Mouse (Mus musculus) right cerebral cortex, postnatal 10 days (tissue): ENCODE measurements at regions not wholly inside any gene's neighbourhood (a gene's known extent, or its start where the extent isn't known, plus 50 kb on each side); places are given as distances from the start of the nearest gene placed in this dataset.
"Not testable (repeated sequence)": the region's sequence is repeated elsewhere in the genome, so short reads cannot be mapped to it uniquely, and the experiment has no call there.

ENCODE experiments used
- DNase-seq, 2 experiments: peaks; one replicate each; pipeline ENCODE4 v3.0.0; 2021; ENCODE audit warnings: low spot score in 2 of 2

- DNase-seq: peak in 1 of 2 experiments; percentile 15
Measured at GRCm38 (mm10) chr12:21680026-21680425, 262.6 kb upstream of the Ywhaq start.

- DNase-seq: not testable (repeated sequence)
Measured at GRCm38 (mm10) chr12:21649381-21649780, 231.9 kb upstream of the Ywhaq start.

DNA sequence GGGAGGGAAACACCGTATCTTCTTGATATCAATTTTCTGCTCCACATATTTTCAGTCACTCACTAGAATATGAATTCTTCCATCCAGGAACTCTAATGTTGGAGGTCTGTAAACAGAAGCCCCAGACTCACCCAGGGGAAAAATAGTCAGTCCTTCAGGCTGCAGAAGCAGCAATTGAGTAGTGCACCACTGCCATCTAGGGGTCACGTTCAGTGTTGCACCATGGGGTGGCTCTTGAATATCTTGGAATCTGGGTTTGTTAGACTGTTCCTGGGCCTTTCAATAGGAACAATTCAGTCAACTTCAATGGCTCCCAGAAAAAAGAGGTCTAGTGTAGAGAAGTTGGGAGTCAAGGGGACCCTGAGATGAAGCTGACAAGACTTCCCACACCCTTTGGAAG, 196.3 kb upstream of the Ywhaq start:
- peak; percentile 44 to 68 for DNase-seq

DNA sequence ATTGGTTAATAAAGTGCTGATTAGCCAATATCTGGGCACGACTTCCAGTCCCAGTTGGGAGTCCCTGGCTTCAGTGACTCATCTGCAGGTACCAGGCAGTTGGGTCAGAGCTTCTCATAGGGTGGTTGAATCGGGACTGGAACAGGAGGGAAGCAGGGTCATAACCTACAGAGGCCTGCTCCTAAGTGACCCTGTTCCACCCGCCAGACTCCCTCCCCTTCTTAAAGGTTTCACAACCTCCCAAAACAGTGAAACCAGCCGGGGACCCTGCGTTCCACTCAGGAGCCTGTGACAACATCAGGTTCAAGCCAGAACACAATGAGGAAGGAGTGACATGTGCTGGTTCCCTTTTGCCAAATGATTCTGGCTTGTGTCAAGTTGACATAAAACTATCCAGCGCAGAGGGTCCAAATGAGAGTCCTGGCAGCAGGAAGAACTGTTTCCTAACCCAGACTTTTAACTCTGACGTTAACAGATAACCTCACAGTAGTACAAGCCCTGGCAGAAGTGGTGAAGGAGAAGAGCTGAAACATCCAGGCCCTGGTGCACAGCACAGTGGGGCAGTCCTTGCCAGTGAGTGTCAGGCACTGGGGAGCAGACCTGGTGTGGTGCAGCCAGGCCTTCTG, 151.1 kb upstream of the Ywhaq start:
- DNase-seq: no peak

- DNase-seq: not testable (repeated sequence)
Measured at GRCm38 (mm10) chr12:21543962-21544361, 126.5 kb upstream of the Ywhaq start.

DNA sequence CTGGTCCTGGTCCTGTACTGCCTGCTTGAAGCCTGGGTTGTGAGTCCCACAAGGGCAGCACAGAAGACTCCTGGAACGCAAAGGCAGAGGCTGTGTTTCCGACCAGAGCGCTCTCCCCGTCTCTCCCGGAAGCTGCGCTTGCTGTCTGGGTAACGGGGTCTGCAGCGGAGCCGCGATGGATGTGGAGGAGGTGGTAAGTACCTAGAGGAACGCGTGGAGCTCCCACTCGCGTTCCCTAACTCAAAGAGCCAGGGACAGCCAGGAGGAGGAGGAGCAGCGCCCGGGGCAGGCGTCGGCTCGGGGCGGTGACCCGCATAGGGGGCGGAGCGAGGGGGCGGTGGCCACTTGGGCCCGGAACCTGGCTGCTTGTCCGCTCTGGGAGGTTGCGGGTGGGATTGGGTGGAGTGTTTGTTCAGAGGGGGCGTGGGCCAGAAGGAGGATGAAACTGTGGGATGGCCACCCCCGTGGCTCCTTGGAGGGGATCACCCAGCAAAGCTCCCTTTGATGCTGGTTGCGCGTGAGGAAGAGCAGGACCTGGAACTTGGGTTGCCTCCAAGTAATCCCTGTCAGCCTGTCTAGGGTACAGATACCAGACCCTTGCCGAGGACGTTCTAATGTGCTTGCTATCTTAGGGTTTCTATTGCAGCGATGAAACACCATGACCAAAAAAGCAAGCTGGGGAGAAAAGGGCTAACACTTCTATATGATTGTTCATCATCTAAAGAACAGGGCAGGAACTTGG, 125.9 kb upstream of the Ywhaq start:
- peak; percentile 73 to 75 for DNase-seq

DNA sequence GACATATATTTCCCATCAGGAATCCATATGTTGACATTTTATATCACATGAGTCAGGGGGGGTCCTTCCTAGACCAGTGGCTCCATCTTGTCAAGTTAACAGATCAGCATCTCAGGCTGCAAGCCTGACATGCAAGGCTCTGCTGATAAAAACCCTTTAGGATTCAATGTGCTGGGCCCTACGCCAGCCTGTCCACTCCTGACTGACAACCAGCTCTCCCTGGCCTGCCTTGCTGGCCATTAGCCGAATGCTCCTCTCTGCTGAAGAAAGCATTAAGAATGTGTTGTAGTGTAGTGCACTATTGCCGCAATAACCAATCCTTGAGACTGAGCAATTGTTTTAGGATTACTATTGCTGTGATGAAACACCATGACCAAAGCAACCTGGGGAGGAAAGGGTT, 114.3 kb upstream of the Ywhaq start:
- peak in 1 of 2 experiments; percentile 35 for DNase-seq

DNA sequence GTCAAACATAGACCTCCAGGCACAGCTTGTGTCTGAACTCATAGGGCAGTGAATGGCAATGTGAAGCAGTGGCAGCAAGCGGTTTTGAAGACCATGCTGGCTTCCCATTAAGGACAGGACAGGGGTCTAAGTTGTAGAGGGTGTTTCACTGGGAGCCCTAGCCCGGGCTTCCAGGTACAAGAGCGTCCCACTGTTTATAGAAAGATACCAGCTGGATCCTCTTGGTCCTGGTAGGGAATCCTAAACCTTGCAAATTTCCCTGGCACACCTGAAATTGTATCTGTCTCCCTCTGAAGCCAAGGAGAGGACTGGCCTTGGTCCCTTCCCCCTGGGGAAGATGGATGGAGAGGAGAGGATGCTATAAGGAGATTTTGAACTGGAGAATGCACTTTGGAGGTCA, 111.9 kb upstream of the Ywhaq start:
- not testable (repeated sequence) for DNase-seq

DNA sequence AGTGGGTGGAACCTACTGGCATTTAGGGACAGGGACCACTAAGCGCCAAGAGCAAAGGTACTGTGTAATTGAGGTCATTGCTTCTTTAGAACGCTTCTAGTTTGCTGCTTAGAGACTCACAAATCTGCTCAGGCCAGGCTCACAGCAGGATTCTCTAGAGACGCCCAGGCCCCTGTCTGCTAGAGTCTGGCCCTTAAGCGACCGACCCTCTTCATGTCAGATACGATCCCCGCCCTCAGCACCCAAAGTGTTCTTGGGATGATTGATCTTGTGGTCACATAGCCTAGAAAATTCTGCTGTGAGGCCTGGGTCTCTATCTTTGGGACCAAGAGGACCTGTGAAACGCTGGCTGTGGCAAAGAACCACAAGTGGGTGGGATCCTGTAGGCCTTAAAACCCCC, 109.9 kb upstream of the Ywhaq start:
- peak in 1 of 2 experiments; percentile 14 for DNase-seq

- peak in 1 of 2 experiments; percentile 16 for DNase-seq
Measured at GRCm38 (mm10) chr12:21526906-21527305, 109.5 kb upstream of the Ywhaq start.

DNA sequence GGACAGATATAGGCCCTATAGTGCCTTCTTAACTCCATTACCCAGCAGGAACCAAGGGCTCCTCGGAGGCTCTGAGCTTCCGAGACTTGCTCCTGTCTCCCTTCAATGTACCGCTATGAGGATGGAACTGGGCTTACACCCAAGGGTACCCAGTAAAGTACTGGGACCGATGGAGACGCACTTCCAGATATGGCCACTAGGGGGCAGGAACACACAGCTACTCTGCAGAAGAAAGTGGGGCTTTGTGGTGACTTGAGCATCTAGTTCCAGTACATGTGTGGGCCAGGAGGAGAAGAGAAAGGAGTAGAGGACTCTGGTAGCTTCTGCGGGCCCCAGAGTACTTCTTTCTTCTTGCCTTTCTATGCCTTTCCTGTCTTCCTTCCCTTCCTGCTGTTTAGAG, 108.1 kb upstream of the Ywhaq start:
- peak in 1 of 2 experiments; percentile 15 for DNase-seq

DNA sequence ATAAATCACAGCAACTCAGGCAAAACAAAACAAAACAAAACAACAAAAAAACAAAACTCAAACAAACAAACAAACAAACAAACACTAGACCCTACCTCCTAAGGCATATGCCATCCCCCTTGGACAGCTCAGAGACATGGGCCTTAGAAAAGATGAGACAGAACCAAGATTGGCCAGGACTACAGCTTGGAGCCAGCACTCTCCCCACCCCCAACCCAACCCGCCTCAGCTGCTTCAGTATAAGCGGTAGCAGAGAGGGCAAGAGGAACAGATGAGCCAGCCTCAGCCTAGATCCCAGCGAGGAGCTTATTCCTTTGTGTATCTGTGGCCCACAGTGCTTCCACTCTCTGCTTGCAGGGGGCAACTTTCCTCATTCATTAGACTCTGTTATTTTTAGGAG, 105.2 kb upstream of the Ywhaq start:
- DNase-seq: peak; percentile 18 to 19

- peak in 1 of 2 experiments; percentile 18 for DNase-seq
Measured at GRCm38 (mm10) chr12:21519058-21519457, 101.6 kb upstream of the Ywhaq start.

- peak; percentile 54 to 68 for DNase-seq
Measured at GRCm38 (mm10) chr12:21512736-21513135, 95.3 kb upstream of the Ywhaq start.

GRCm38 (mm10) chr12:21511043-21511665, 93.7 kb upstream of the Ywhaq start:
- peak; percentile 68 to 87 for DNase-seq

GRCm38 (mm10) chr12:21507080-21507479, 89.6 kb upstream of the Ywhaq start:
- no peak for DNase-seq

DNA sequence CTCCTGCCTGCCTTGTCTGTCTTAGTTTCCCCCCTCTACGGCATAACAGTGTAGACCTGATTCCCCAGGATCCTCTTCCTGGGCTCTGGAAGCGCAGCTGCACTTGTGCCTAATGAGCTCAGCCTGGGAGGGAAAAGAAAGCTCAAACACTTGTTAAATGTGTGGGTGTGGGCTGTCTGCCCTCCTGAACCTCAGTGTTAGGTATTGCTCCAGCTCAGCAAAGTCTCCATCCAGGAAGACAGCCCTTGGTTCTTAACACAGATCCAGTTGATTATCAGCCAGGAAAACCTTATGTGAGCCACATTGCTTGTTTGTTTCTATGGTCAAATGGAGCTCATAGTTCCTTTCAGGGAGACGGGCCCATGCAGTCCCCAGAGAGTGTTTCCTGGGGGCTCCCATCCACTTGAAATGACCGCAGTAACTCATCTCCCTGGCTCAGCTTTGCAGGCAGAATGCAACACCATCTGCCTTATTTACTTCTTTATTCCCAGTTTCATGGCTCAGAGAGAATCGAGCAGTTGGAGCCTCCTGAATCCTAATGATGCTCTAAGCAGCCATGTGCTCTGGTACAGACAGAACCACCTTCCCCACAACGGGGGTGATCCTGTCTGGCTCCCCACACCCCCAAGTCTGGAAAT, 88.4 kb upstream of the Ywhaq start:
- peak; percentile 53 to 68 for DNase-seq

- DNase-seq: no peak
Measured at GRCm38 (mm10) chr12:21503250-21503649, 85.8 kb upstream of the Ywhaq start.

DNA sequence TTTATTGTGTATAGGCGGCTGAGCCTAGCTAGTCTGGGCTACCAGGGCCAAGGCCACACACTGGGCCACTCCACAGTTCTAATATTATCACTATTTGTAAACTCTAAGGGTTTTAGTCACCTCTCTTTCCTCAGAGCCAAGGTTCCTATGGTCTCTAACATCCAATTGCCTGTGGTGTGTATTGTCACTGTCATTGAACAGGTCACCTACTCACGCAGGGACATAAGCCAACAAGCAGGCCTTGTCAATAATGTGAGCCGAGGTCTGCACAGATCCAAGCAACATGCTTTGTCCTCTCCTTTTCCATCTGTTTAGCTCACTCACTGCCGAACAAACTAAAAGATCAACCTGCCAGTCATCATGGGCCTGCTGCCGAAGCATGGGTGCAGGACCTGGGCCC, 79.5 kb upstream of the Ywhaq start:
- no peak for DNase-seq

- no peak for DNase-seq
Measured at GRCm38 (mm10) chr12:21495511-21495910, 78.1 kb upstream of the Ywhaq start.

DNA sequence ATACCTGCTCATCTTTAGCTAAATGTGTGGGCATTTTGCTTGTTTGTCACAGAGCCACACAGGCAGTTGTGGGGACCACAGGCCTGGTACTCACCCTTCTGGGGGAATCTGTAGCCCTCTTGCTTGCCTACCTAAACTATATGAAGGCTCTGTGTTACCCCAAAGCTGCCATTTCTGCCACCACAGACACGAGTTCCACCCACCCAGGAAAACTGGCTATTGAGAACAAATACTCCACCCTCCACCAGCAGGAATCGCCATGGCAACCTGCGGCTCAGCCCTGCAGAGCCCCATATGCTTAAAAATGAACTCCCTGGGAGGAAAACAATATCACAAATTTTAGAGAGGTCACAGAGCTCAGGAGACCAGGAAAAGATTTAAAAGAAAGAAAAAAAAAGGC, 76.0 kb upstream of the Ywhaq start:
- peak; percentile 58 to 62 for DNase-seq

DNA sequence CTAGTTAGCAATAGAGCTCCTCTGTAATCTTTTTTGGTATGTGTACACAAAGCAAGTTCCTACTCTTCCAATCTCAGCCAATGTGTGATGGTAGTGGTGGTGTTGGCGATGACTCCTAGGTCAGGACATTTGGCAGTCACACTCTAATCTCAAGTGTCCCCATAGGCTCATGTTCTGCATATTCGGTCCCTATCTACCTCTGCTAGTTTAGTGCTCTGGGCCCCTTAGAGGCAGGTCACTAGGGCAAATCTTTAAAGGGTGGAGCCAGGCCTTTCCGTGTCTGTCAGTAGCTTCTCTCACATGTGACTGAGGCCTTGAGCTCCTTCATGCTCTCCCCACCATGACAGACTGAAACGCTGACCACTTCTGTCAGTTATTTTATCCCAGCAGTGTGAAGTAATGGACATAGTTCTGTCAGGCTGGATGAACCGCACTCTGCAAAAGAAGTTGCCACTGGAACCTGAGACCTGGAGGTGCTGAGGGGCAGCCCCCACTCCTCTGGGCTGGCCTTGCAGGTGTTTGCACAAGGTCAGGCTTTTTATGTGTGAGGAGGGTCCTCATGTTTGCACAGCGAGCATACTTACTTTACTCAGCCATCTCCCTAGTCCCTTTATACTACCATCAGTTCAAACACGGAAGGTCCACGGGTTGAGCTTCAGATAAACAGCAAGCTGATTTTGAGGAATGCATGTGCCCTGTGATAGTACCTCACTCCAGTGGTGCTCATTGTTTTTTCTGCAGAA, 75.3 kb upstream of the Ywhaq start:
- DNase-seq: no peak
